Mouse (Mus musculus) intestine, embryonic 14.5 days (tissue): ENCODE measurements around the gene Ubr2. TPM values are rescaled to one million over a fixed set of nuclear protein-coding genes. Genes with fewer than 3 reads are reported as not detected.

Source experiments
- ATAC-seq: fragments of 200-750 bp; cut with Nextera tagmentation; replicated peaks from 2 replicates; pipeline ENCODE4 v1.8.0; 2017; ENCODE audit warnings: low read depth, moderate number of reproducible peaks, moderate TSS enrichment, moderate library complexity; ENCODE audit not compliant: low FRiP score, low TSS enrichment
- DNase-seq: peaks from one replicate; pipeline ENCODE4 v3.0.0-alpha.2; 2018; ENCODE audit warnings: low spot score
- H3K27ac ChIP-seq: fragments of 300-500 bp; sonication (generic); 2 replicates; pipeline ENCODE4 v1.5.1; 2014; ENCODE audit warnings: low read depth, mild to moderate bottlenecking, control low read depth
- H3K27me3 ChIP-seq: fragments of 300-500 bp; sonication (generic); replicated peaks from 2 replicates; pipeline ENCODE4 v1.6.1; 2014; ENCODE audit warnings: low read length, control low read depth; ENCODE audit not compliant: control insufficient read depth, insufficient read depth
- H3K36me3 ChIP-seq: fragments of 300-500 bp; sonication (generic); 2 replicates; pipeline ENCODE4 v1.6.1; 2014; ENCODE audit warnings: low read length, control low read depth; ENCODE audit not compliant: control insufficient read depth, insufficient read depth
- H3K4me1 ChIP-seq: fragments of 300-500 bp; sonication (generic); replicated peaks from 2 replicates; pipeline ENCODE4 v1.6.1; 2014; ENCODE audit warnings: low read length, control low read depth, mixed read lengths; ENCODE audit not compliant: control insufficient read depth, insufficient read depth
- H3K4me2 ChIP-seq: fragments of 300-500 bp; sonication (generic); 2 replicates; pipeline ENCODE4 v1.6.1; 2014; ENCODE audit warnings: low read length
- H3K4me3 ChIP-seq: fragments of 300-500 bp; sonication (generic); 2 replicates; pipeline ENCODE4 v1.5.1; 2014; ENCODE audit warnings: low read depth, low read length, control low read depth, mixed read lengths
- H3K9ac ChIP-seq: fragments of 300-500 bp; sonication (generic); 2 replicates; pipeline ENCODE4 v1.6.1; 2014; ENCODE audit warnings: mild to moderate bottlenecking, low read length
- H3K9me3 ChIP-seq: fragments of 300-500 bp; sonication (generic); 2 replicates; pipeline ENCODE4 v1.6.1; 2016; ENCODE audit warnings: low read length, control low read depth; ENCODE audit not compliant: control insufficient read depth
- WGBS: fragments of 180-500 bp; shearing (Covaris S2); extraction: QIAGEN DNeasy Blood & Tissue Kit; methylation state at CpG from one replicate; pipeline ENCODE4 v1.1.7; 2014; 5-methylcytosine and 5-hydroxymethylcytosine counted together
- polyA plus RNA-seq: library from polyadenylated mRNA; unstranded; fragments of >200 nt; fragmentation: Nextera tagmentation; extraction: Ambion mirVana; gene quantifications from 2 replicates; pipeline ENCODE4 v1.2.1, GENCODE M21; 2014

Gene Ubr2
- polyA plus RNA-seq, 1 experiment from 2014 or later = 23.8 TPM

GRCm38 (mm10) chr17:46929277-46929676 lies 81.1 kb downstream of the Ubr2 start:
- Histone ChIP-seq H3K27me3 (no peaks in the 10 kb centered on the region), H3K4me1 (no peaks in the 10 kb centered on the region), H3K27ac (no peak overlapping the region), H3K36me3 (peaks cover 63% of the 10 kb centered on the region), H3K4me3 (no peak overlapping the region), H3K9ac (no peak overlapping the region), H3K4me2 (no peak overlapping the region), H3K9me3 (no peaks in the 10 kb centered on the region)
- ATAC-seq (no peak), DNase-seq (no peak)
- WGBS = 78% methylated on average over 12 of the region's 12 CpGs

- Histone ChIP-seq H3K9me3 (no peaks in the 10 kb centered on the region), H3K27me3 (no peaks in the 10 kb centered on the region), H3K36me3 (peaks cover 48% of the 10 kb centered on the region), H3K4me2 (no peak overlapping the region), H3K4me3 (no peak overlapping the region), H3K9ac (no peak overlapping the region), H3K27ac (no peak overlapping the region), H3K4me1 (no peaks in the 10 kb centered on the region)
- no peak for DNase-seq
- no peak for ATAC-seq
- 92% methylated on average over 5 of the region's 5 CpGs for WGBS
These were observed 82.6 kb downstream of the Ubr2 start for GRCm38 (mm10) chr17:46927781-46928180.

- H3K27me3 ChIP-seq = no peaks in the 10 kb centered on the region
- WGBS = 66% methylated on average over 3 of the region's 3 CpGs
These were observed 83.4 kb downstream of the Ubr2 start for GRCm38 (mm10) chr17:46926941-46927340.

GRCm38 (mm10) chr17:46926192-46926591 lies 84.2 kb downstream of the Ubr2 start:
- no peak for ATAC-seq
- Histone ChIP-seq H3K4me2 (no peak overlapping the region), H3K27ac (no peak overlapping the region), H3K9me3 (no peaks in the 10 kb centered on the region), H3K4me1 (no peaks in the 10 kb centered on the region), H3K4me3 (no peak overlapping the region), H3K9ac (no peak overlapping the region), H3K36me3 (peaks cover 32% of the 10 kb centered on the region), H3K27me3 (no peaks in the 10 kb centered on the region)
- 60% methylated on average over 6 of the region's 6 CpGs for WGBS
- no peak for DNase-seq

More at GRCm38 (mm10) chr17:46926941-46927340, 83.4 kb downstream of the Ubr2 start:
- Histone ChIP-seq H3K4me2 (no peak overlapping the region), H3K4me3 (no peak overlapping the region), H3K36me3 (peaks cover 39% of the 10 kb centered on the region), H3K9me3 (no peaks in the 10 kb centered on the region), H3K27ac (no peak overlapping the region), H3K9ac (no peak overlapping the region), H3K4me1 (no peaks in the 10 kb centered on the region)
- DNase-seq = no peak
- no peak for ATAC-seq

- ATAC-seq (no peak), DNase-seq (peak; percentile 64)
- H3K9me3 ChIP-seq = no peaks in the 10 kb centered on the region
- H3K4me3 ChIP-seq = no peak overlapping the region
- no peaks in the 10 kb centered on the region for H3K4me1 ChIP-seq
- H3K36me3 ChIP-seq = no peaks in the 10 kb centered on the region
- no peak overlapping the region for H3K9ac ChIP-seq
- 49% methylated on average over 6 of the region's 6 CpGs for WGBS
- no peak overlapping the region for H3K27ac ChIP-seq
- H3K27me3 ChIP-seq = no peaks in the 10 kb centered on the region
- H3K4me2 ChIP-seq = no peak overlapping the region
These were observed 89.5 kb downstream of the Ubr2 start for GRCm38 (mm10) chr17:46920855-46921254.

GRCm38 (mm10) chr17:46918951-46919350 lies 91.4 kb downstream of the Ubr2 start:
- Histone ChIP-seq H3K36me3 (no peaks in the 10 kb centered on the region), H3K4me3 (no peak overlapping the region), H3K9ac (no peak overlapping the region), H3K27me3 (no peaks in the 10 kb centered on the region), H3K4me2 (no peak overlapping the region), H3K9me3 (no peaks in the 10 kb centered on the region), H3K27ac (no peak overlapping the region), H3K4me1 (no peaks in the 10 kb centered on the region)
- DNase-seq (no peak), ATAC-seq (no peak)
- 19% methylated on average over 4 of the region's 4 CpGs for WGBS

- DNase-seq = no peak
- H3K27ac ChIP-seq = no peak overlapping the region
- H3K9ac ChIP-seq = no peak overlapping the region
- H3K4me1 ChIP-seq = no peaks in the 10 kb centered on the region
- no peak for ATAC-seq
- H3K9me3 ChIP-seq = no peaks in the 10 kb centered on the region
- no peaks in the 10 kb centered on the region for H3K36me3 ChIP-seq
- H3K4me2 ChIP-seq = no peak overlapping the region
- WGBS = 43% methylated on average over 3 of the region's 3 CpGs
- H3K4me3 ChIP-seq = no peak overlapping the region
- no peaks in the 10 kb centered on the region for H3K27me3 ChIP-seq
These were observed 95.2 kb downstream of the Ubr2 start for GRCm38 (mm10) chr17:46915129-46915528.

- Histone ChIP-seq H3K4me3 (no peak overlapping the region), H3K9me3 (no peaks in the 10 kb centered on the region), H3K4me1 (no peaks in the 10 kb centered on the region), H3K4me2 (no peak overlapping the region), H3K9ac (no peak overlapping the region), H3K27ac (no peak overlapping the region), H3K36me3 (no peaks in the 10 kb centered on the region), H3K27me3 (no peaks in the 10 kb centered on the region)
- DNase-seq (no peak), ATAC-seq (no peak)
- 40% methylated on average over 6 of the region's 6 CpGs for WGBS
These were observed 98.0 kb downstream of the Ubr2 start for GRCm38 (mm10) chr17:46912331-46912730.

GRCm38 (mm10) chr17:46910186-46910585 lies 100.2 kb downstream of the Ubr2 start, which contains the start of gene Prph2:
TSS of gene Prph2 (plus strand) at chr17:46910459.
- Histone ChIP-seq H3K27ac (no peak within 1 kb of the TSS), H3K4me1 (no peaks in the 10 kb centered on the region), H3K9ac (no peak within 1 kb of the TSS), H3K4me3 (no peak within 1 kb of the TSS), H3K4me2 (no peak within 1 kb of the TSS), H3K27me3 (no peaks in the 10 kb centered on the region), H3K36me3 (no peaks in the 10 kb centered on the region), H3K9me3 (no peaks in the 10 kb centered on the region)
- ATAC-seq (no peak), DNase-seq (no peak)
- WGBS = 87% methylated on average over 10 of the region's 10 CpGs
